Mouse (Mus musculus) hindbrain, embryonic 14.5 days (tissue): ENCODE measurements around the gene Son. TPM values are rescaled to one million over a fixed set of nuclear protein-coding genes. Genes with fewer than 3 reads are reported as not detected.
A peak's percentile ranks its signal among the peaks of the same experiment; 100 is the strongest.

Experiments used
- ATAC-seq: fragments of 200-750 bp; cut with Nextera tagmentation; 2 replicates; pipeline ENCODE4 v1.8.0; 2017; ENCODE audit warnings: moderate number of reproducible peaks, mild to moderate bottlenecking, moderate TSS enrichment, moderate library complexity; ENCODE audit not compliant: low FRiP score
- DNase-seq: peaks from one replicate; pipeline ENCODE4 v3.0.0-alpha.2; 2015; ENCODE audit warnings: low spot score
- H3K27ac ChIP-seq: fragments of 300-500 bp; sonication (generic); 2 replicates; pipeline ENCODE4 v1.5.1; 2014; ENCODE audit warnings: mild to moderate bottlenecking, moderate library complexity
- H3K27me3 ChIP-seq: fragments of 300-500 bp; sonication (generic); 2 replicates; pipeline ENCODE4 v1.6.1; 2014; ENCODE audit warnings: mild to moderate bottlenecking, low read length, mixed read lengths; ENCODE audit not compliant: control insufficient read depth, insufficient read depth
- H3K36me3 ChIP-seq: fragments of 300-500 bp; sonication (generic); replicated peaks from 2 replicates; pipeline ENCODE4 v1.6.1; 2014; ENCODE audit not compliant: control insufficient read depth, insufficient read depth
- H3K4me1 ChIP-seq: fragments of 300-500 bp; sonication (generic); replicated peaks from 2 replicates; pipeline ENCODE4 v1.6.1; 2014; ENCODE audit warnings: antibody characterized with exemption, low read length, mixed read lengths; ENCODE audit not compliant: control insufficient read depth, insufficient read depth
- H3K4me2 ChIP-seq: fragments of 300-500 bp; sonication (generic); replicated peaks from 2 replicates; pipeline ENCODE4 v1.6.1; 2014; ENCODE audit warnings: mild to moderate bottlenecking, moderate library complexity
- H3K4me3 ChIP-seq: fragments of 300-500 bp; sonication (generic); replicated peaks from 2 replicates; pipeline ENCODE4 v1.5.1; 2014; ENCODE audit warnings: mild to moderate bottlenecking, low read length
- H3K9ac ChIP-seq: fragments of 300-500 bp; sonication (generic); 2 replicates; pipeline ENCODE4 v1.6.1; 2014
- H3K9me3 ChIP-seq: fragments of 300-500 bp; sonication (generic); 2 replicates; pipeline ENCODE4 v1.6.1; 2016; ENCODE audit warnings: low read length; ENCODE audit not compliant: control insufficient read depth
- WGBS: fragments of 180-500 bp; shearing (Covaris S2); extraction: QIAGEN DNeasy Blood & Tissue Kit; methylation state at CpG from one replicate; pipeline ENCODE4 v1.1.7; 2014; 5-methylcytosine and 5-hydroxymethylcytosine counted together
- polyA plus RNA-seq: library from polyadenylated mRNA; unstranded; fragments of >200 nt; fragmentation: Nextera tagmentation; extraction: Ambion mirVana; gene quantifications from 2 replicates; pipeline ENCODE4 v1.2.1, GENCODE M21; 2014

Gene Son
- polyA plus RNA-seq, 1 experiment from 2014 or later = 146 TPM

- Histone ChIP-seq H3K9ac (peak within 1 kb of the TSS; percentile 88), H3K4me1 (peaks cover 15% of the 10 kb centered on the region), H3K9me3 (no peaks in the 10 kb centered on the region), H3K4me2 (peak within 1 kb of the TSS; percentile 96), H3K4me3 (peak within 1 kb of the TSS; percentile 65), H3K27me3 (no peaks in the 10 kb centered on the region), H3K27ac (peak within 1 kb of the TSS; percentile 98), H3K36me3 (peaks cover 26% of the 10 kb centered on the region)
- DNase-seq (peak; percentile 84), ATAC-seq (peak; percentile 91)
- under 1% methylated on average over 59 of the region's 59 CpGs for WGBS
These were observed 456 bp upstream of the Son start, which contains the start of gene Gart for GRCm38 (mm10) chr16:91646681-91647419. Gene Gart (minus strand): TSS chr16:91646952.

GRCm38 (mm10) chr16:91648220-91648550 is 879 bp downstream of the Son start:
- WGBS = under 1% methylated on average over 22 of the region's 25 CpGs
- ATAC-seq = peak; percentile 37
- Histone ChIP-seq H3K9ac (peak overlapping the region; percentile 88), H3K9me3 (no peaks in the 10 kb centered on the region), H3K4me2 (peak overlapping the region; percentile 60), H3K4me3 (peak overlapping the region; percentile 65), H3K4me1 (peaks cover 15% of the 10 kb centered on the region), H3K27ac (peak overlapping the region; percentile 96), H3K27me3 (no peaks in the 10 kb centered on the region), H3K36me3 (peaks cover 22% of the 10 kb centered on the region)
- peak; percentile 65 for DNase-seq

- DNase-seq = no peak
- no peaks in the 10 kb centered on the region for H3K9me3 ChIP-seq
- H3K27ac ChIP-seq = no peak overlapping the region
- H3K27me3 ChIP-seq = no peaks in the 10 kb centered on the region
- WGBS = 51% methylated on average over 3 of the region's 3 CpGs
- peak overlapping the region; percentile 52 for H3K9ac ChIP-seq
- H3K36me3 ChIP-seq = peaks cover 29% of the 10 kb centered on the region
- H3K4me2 ChIP-seq = peak overlapping the region; percentile 60
- peak overlapping the region; percentile 65 for H3K4me3 ChIP-seq
- ATAC-seq = no peak
- H3K4me1 ChIP-seq = peaks cover 15% of the 10 kb centered on the region
These were observed 1.9 kb downstream of the Son start for GRCm38 (mm10) chr16:91649246-91649645.

- Histone ChIP-seq H3K9me3 (no peaks in the 10 kb centered on the region), H3K27me3 (no peaks in the 10 kb centered on the region), H3K4me3 (no peak overlapping the region), H3K4me2 (peak overlapping the region; percentile 29; the same call in 1 of the 2 replicates), H3K27ac (no peak overlapping the region), H3K9ac (no peak overlapping the region), H3K4me1 (peaks cover 15% of the 10 kb centered on the region), H3K36me3 (peaks cover 35% of the 10 kb centered on the region)
- DNase-seq (no peak), ATAC-seq (no peak)
These were observed 2.5 kb downstream of the Son start for GRCm38 (mm10) chr16:91649781-91650180.

- no peak for DNase-seq
- no peaks in the 10 kb centered on the region for H3K27me3 ChIP-seq
- H3K27ac ChIP-seq = no peak overlapping the region
- no peaks in the 10 kb centered on the region for H3K9me3 ChIP-seq
- no peak overlapping the region for H3K9ac ChIP-seq
- 87% methylated on average over 3 of the region's 3 CpGs for WGBS
- peaks cover 59% of the 10 kb centered on the region for H3K36me3 ChIP-seq
- peaks cover 15% of the 10 kb centered on the region for H3K4me1 ChIP-seq
- H3K4me2 ChIP-seq = no peak overlapping the region
- H3K4me3 ChIP-seq = no peak overlapping the region
- no peak for ATAC-seq
These were observed 4.9 kb downstream of the Son start for GRCm38 (mm10) chr16:91652191-91652590.

- no peaks in the 10 kb centered on the region for H3K27me3 ChIP-seq
- no peak overlapping the region for H3K4me2 ChIP-seq
- ATAC-seq (no peak), DNase-seq (no peak)
- no peak overlapping the region for H3K4me3 ChIP-seq
- H3K9me3 ChIP-seq = no peaks in the 10 kb centered on the region
- H3K27ac ChIP-seq = no peak overlapping the region
- peaks cover 6% of the 10 kb centered on the region for H3K4me1 ChIP-seq
- WGBS = over 99% methylated on average over 9 of the region's 9 CpGs
- H3K9ac ChIP-seq = no peak overlapping the region
- H3K36me3 ChIP-seq = peaks cover 90% of the 10 kb centered on the region
These were observed 8.0 kb downstream of the Son start for GRCm38 (mm10) chr16:91655285-91655684.

- H3K4me3 ChIP-seq = no peak overlapping the region
- 99% methylated on average over 17 of the region's 17 CpGs for WGBS
- 0 out of 2 replicates have a peak, but pooled peaks have one; percentile 31 for ATAC-seq
These were observed 10.0 kb downstream of the Son start for GRCm38 (mm10) chr16:91657285-91657684.

GRCm38 (mm10) chr16:91658471-91658870 is 11.2 kb downstream of the Son start:
- H3K9me3 ChIP-seq = no peaks in the 10 kb centered on the region
- no peaks in the 10 kb centered on the region; the same call in 1 of the 2 replicates for H3K4me1 ChIP-seq
- H3K9ac ChIP-seq = no peak overlapping the region
- H3K36me3 ChIP-seq = peaks cover 97% of the 10 kb centered on the region
- ATAC-seq = no peak
- H3K27ac ChIP-seq = no peak overlapping the region
- H3K4me2 ChIP-seq = no peak overlapping the region
- H3K27me3 ChIP-seq = no peaks in the 10 kb centered on the region
- H3K4me3 ChIP-seq = no peak overlapping the region
- no peak for DNase-seq
- WGBS = 96% methylated on average over 5 of the region's 5 CpGs

More at GRCm38 (mm10) chr16:91657285-91657684, 10.0 kb downstream of the Son start:
- Histone ChIP-seq H3K4me2 (no peak overlapping the region), H3K27ac (no peak overlapping the region), H3K9ac (no peak overlapping the region), H3K27me3 (no peaks in the 10 kb centered on the region), H3K9me3 (no peaks in the 10 kb centered on the region), H3K4me1 (no peaks in the 10 kb centered on the region; the same call in 1 of the 2 replicates), H3K36me3 (peaks cover 93% of the 10 kb centered on the region)
- no peak for DNase-seq

GRCm38 (mm10) chr16:91659798-91660197 is 12.5 kb downstream of the Son start:
- Histone ChIP-seq H3K36me3 (peaks cover 98% of the 10 kb centered on the region), H3K4me2 (no peak overlapping the region), H3K9me3 (no peaks in the 10 kb centered on the region), H3K27me3 (no peaks in the 10 kb centered on the region), H3K4me3 (no peak overlapping the region), H3K4me1 (no peaks in the 10 kb centered on the region; the same call in 1 of the 2 replicates), H3K9ac (no peak overlapping the region), H3K27ac (no peak overlapping the region)
- ATAC-seq (no peak), DNase-seq (no peak)
- WGBS = 98% methylated on average over 20 of the region's 20 CpGs
